Mouse (Mus musculus) heart, embryonic 13.5 days (tissue): ENCODE data around the gene Cd200r1. TPM values are rescaled to one million over a fixed set of nuclear protein-coding genes. Genes with fewer than 3 reads are reported as not detected.

ENCODE experiments used
- ATAC-seq: fragments of 200-750 bp; cut with Nextera tagmentation; 2 replicates; pipeline ENCODE4 v1.8.0; 2017; ENCODE audit warnings: moderate TSS enrichment; ENCODE audit not compliant: insufficient number of reproducible peaks, low FRiP score, low TSS enrichment; ENCODE audit errors: extremely low read depth
- H3K27ac ChIP-seq: fragments of 300-500 bp; sonication (generic); replicated peaks from 2 replicates; pipeline ENCODE4 v1.5.1; 2015; ENCODE audit warnings: moderate library complexity, mild to moderate bottlenecking, inconsistent platforms
- H3K27me3 ChIP-seq: fragments of 300-500 bp; sonication (generic); replicated peaks from 2 replicates; pipeline ENCODE4 v1.6.1; 2015; ENCODE audit warnings: mild to moderate bottlenecking, inconsistent platforms
- H3K36me3 ChIP-seq: fragments of 300-500 bp; sonication (generic); 2 replicates; pipeline ENCODE4 v1.6.1; 2015; ENCODE audit warnings: mild to moderate bottlenecking, inconsistent platforms
- H3K4me1 ChIP-seq: fragments of 300-500 bp; sonication (generic); 2 replicates; pipeline ENCODE4 v1.6.1; 2015; ENCODE audit warnings: inconsistent platforms
- H3K4me2 ChIP-seq: fragments of 300-500 bp; sonication (generic); 2 replicates; pipeline ENCODE4 v1.6.1; 2015; ENCODE audit warnings: inconsistent platforms, mild to moderate bottlenecking, moderate library complexity
- H3K4me3 ChIP-seq: fragments of 300-500 bp; sonication (generic); 2 replicates; pipeline ENCODE4 v1.5.1; 2015; ENCODE audit warnings: moderate library complexity, mild to moderate bottlenecking, inconsistent platforms
- H3K9ac ChIP-seq: fragments of 300-500 bp; sonication (generic); 2 replicates; pipeline ENCODE4 v1.6.1; 2015; ENCODE audit warnings: inconsistent platforms, mild to moderate bottlenecking, moderate library complexity
- H3K9me3 ChIP-seq: fragments of 300-500 bp; sonication (generic); 2 replicates; pipeline ENCODE4 v1.6.1; 2016; ENCODE audit warnings: inconsistent platforms
- WGBS: fragments of 180-500 bp; shearing (Covaris S2); methylation state at CpG from one replicate; pipeline ENCODE4 v1.1.7; 2015; ENCODE audit warnings: mixed read lengths; 5-methylcytosine and 5-hydroxymethylcytosine counted together
- polyA plus RNA-seq: library from polyadenylated mRNA; unstranded; fragments of >200 nt; fragmentation: Nextera tagmentation; extraction: Ambion mirVana; gene quantifications from 2 replicates; pipeline ENCODE4 v1.2.1, GENCODE M21; 2015

The Cd200r1 gene
- 1.2 and 1.7 TPM in 2 replicates for polyA plus RNA-seq

- H3K27ac ChIP-seq = no peak within 1 kb of the TSS
- H3K4me2 ChIP-seq = peak within 1 kb of the TSS; percentile 48
- peak within 1 kb of the TSS; percentile 50 for H3K9ac ChIP-seq
- no peaks in the 10 kb centered on the region for H3K36me3 ChIP-seq
- WGBS = 65% methylated on average over 22 of the region's 22 CpGs
- H3K4me1 ChIP-seq = no peaks in the 10 kb centered on the region
- H3K9me3 ChIP-seq = no peaks in the 10 kb centered on the region
- peak within 1 kb of the TSS; percentile 33 for H3K4me3 ChIP-seq
- no peaks in the 10 kb centered on the region for H3K27me3 ChIP-seq
- no peak for ATAC-seq
Observed at GRCm38 (mm10) chr16:44765555-44766319, at the start of gene Cd200r1. Gene Cd200r1, plus strand, starts transcription at chr16:44765736.

- H3K4me1 ChIP-seq = 0 out of 2 replicates have a peak, but pooled peaks cover 7% of the 10 kb centered on the region
- ATAC-seq = no peak
- H3K4me2 ChIP-seq = 0 out of 2 replicates have a peak overlapping the region, but pooled peaks have one; percentile 7
- no peaks in the 10 kb centered on the region for H3K27me3 ChIP-seq
- H3K4me3 ChIP-seq = no peak overlapping the region
- 47% methylated on average over 10 of the region's 10 CpGs for whole genome bisulfite sequencing
- peaks cover 15% of the 10 kb centered on the region for H3K36me3 ChIP-seq
- H3K9me3 ChIP-seq = no peaks in the 10 kb centered on the region
- H3K27ac ChIP-seq = no peak overlapping the region
- no peak overlapping the region for H3K9ac ChIP-seq
Observed at GRCm38 (mm10) chr16:44716305-44717140, 49.0 kb upstream of the Cd200r1 start.

DNA sequence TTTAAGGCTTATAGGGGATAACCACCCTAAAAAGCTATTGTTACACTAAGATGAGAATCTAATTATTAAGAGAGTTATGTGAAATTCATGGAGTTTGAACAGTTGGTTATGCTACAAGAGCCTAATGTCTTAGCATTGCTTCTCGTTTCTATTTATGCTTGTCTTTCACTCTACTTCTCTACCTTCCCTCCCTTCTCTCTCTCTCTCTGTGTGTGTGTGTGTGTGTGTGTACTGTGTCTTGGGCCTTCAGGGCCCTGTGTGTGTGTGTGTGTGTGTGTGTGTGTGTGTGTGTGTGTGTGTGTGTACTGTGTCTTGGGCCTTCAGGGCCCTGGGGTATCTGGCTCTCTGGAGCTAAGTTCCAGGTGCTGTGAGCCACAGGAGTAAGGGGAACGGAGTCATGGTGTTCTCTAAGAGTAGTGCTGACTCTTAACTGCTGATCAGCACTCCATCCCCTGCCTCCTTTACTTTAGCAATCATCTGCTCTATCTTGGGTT, 48.3 kb upstream of the Cd200r1 start:
- Histone ChIP-seq H3K4me1 (0 out of 2 replicates have a peak, but pooled peaks cover 7% of the 10 kb centered on the region), H3K36me3 (peaks cover 15% of the 10 kb centered on the region), H3K27me3 (no peaks in the 10 kb centered on the region), H3K9me3 (no peaks in the 10 kb centered on the region), H3K4me2 (no peak overlapping the region), H3K27ac (no peak overlapping the region), H3K9ac (no peak overlapping the region), H3K4me3 (no peak overlapping the region)
- ATAC-seq = no peak
- WGBS = 82% methylated on average over 2 of the region's 2 CpGs

DNA sequence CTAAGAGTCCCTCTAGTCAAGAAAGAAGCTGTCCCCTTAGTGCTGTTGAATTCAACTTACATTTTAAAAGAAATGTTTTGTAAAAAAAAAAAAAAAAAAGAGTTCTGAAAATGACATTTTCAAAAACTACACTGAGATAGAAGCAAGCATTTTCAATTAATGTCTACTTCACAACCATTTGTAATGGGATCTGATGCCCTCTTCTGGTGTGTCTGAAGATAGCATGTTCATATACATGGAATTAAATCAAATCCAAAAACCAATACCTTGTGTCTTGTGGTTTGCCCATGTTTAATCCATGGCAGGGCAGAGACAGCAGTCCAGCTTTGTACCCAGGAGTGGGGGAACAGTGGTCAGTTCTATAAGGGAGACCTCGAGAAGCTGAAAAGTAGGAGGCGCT, 47.7 kb upstream of the Cd200r1 start:
- no peaks in the 10 kb centered on the region for H3K9me3 ChIP-seq
- H3K36me3 ChIP-seq = peaks cover 15% of the 10 kb centered on the region
- H3K4me1 ChIP-seq = peaks cover 13% of the 10 kb centered on the region
- H3K4me3 ChIP-seq = no peak overlapping the region
- H3K4me2 ChIP-seq = no peak overlapping the region
- no peak overlapping the region for H3K9ac ChIP-seq
- WGBS = 77% methylated on average over 2 of the region's 2 CpGs
- ATAC-seq = no peak
- no peaks in the 10 kb centered on the region for H3K27me3 ChIP-seq
- no peak overlapping the region for H3K27ac ChIP-seq

DNA sequence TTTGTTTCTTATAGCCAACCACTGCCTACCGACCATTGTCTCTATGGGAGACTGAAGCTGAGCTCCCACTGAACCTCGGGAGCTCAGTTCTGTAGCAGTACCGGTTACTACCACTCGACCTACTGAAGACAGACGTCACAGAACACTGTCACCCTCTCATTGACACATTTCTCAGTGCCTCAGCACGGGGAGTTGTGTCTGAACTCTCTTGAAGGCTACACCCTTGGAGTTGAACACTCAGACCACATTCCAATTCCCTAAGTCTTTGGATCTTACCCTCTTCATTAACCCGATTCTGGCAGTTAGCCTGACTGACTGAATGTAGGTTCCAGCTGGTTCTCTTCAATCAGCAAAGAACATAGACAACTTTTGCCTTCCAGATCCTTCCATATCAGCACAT, 46.2 kb upstream of the Cd200r1 start:
- Histone ChIP-seq H3K27ac (no peak overlapping the region), H3K4me1 (peaks cover 23% of the 10 kb centered on the region), H3K27me3 (no peaks in the 10 kb centered on the region), H3K4me2 (no peak overlapping the region), H3K36me3 (peaks cover 15% of the 10 kb centered on the region), H3K9me3 (no peaks in the 10 kb centered on the region), H3K9ac (no peak overlapping the region), H3K4me3 (no peak overlapping the region)
- no peak for ATAC-seq
- WGBS = 53% methylated on average over 7 of the region's 7 CpGs

DNA sequence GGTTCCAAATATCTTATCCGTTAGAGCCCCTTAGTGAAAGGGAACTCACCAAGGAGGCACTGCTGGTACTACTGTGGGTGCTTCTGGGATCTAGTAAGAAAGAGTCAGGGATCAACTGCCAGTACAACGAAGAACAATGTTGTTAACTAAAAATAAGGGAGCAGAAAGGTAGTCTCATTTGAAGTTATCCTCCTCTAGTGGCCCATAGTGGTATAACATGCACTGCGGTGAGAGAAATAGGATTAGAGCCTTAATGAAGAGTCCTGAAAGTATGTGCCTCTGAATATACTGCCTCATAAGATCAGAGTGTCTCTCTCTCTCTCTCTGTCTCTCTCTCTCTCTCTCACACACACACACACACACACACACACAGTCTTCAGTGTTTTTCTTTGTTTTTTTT, 45.0 kb upstream of the Cd200r1 start:
- Histone ChIP-seq H3K4me1 (peaks cover 29% of the 10 kb centered on the region), H3K4me3 (no peak overlapping the region), H3K9me3 (no peaks in the 10 kb centered on the region), H3K9ac (no peak overlapping the region), H3K4me2 (no peak overlapping the region), H3K36me3 (peaks cover 15% of the 10 kb centered on the region), H3K27ac (no peak overlapping the region), H3K27me3 (no peaks in the 10 kb centered on the region)
- ATAC-seq = no peak
- WGBS = 74% methylated on average over 3 of the region's 3 CpGs

- 50% methylated on average over 2 of the region's 2 CpGs for WGBS
- no peak for ATAC-seq
- Histone ChIP-seq H3K36me3 (peaks cover 22% of the 10 kb centered on the region), H3K9ac (no peak overlapping the region), H3K27me3 (no peaks in the 10 kb centered on the region), H3K4me1 (peaks cover 32% of the 10 kb centered on the region), H3K9me3 (no peaks in the 10 kb centered on the region), H3K4me2 (peak overlapping the region; percentile 16; the same call in 1 of the 2 replicates), H3K27ac (peak overlapping the region; percentile 34), H3K4me3 (no peak overlapping the region)
Observed at GRCm38 (mm10) chr16:44722666-44723065, 42.9 kb upstream of the Cd200r1 start.

DNA sequence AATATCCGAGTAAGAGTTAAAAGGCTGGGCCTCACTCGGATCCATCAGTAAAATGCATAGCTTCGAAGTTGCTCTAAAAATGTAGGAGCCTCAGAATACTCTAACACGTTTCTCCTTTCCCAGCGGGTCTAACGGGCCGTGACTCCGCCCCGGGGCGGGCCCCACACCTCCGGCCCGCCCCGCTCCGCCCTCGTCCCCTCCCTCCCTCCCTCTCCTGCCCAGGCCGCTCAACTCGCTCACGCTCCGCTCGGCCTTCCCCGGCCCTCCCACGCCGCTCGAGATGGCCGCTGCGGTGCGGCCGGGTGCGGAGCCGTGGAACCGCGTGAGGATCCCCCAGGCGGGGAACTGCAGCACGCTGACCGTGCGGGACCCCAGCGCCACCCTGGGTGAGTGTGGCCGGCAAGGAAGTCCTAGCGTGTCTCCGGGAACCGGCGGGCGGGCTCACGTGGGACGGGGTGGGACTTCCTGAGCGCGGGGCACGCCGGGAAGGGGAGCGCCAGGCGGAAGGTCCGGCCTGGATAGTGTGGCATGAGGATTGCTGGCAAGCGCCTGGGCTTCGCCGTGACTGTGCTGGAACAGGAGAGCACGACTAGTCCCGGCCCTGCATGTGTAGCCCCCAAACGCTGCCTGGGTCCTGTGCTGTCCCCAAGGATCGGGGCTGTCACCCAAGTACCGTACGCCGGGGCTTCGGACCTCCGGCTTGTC, 41.3 kb upstream of the Cd200r1 start, which contains the start of gene Nepro:
Gene Nepro, plus strand, starts transcription at position 219 of the 705 bp plus-strand sequence.
- Histone ChIP-seq H3K36me3 (peaks cover 34% of the 10 kb centered on the region), H3K4me3 (peak within 1 kb of the TSS; percentile 84), H3K27ac (peak within 1 kb of the TSS; percentile 94), H3K9me3 (no peaks in the 10 kb centered on the region), H3K9ac (peak within 1 kb of the TSS; percentile 94), H3K4me1 (peaks cover 32% of the 10 kb centered on the region), H3K27me3 (no peaks in the 10 kb centered on the region), H3K4me2 (peak within 1 kb of the TSS; percentile 90)
- under 1% methylated on average over 64 of the region's 64 CpGs for WGBS
- ATAC-seq = peak; percentile 94

- WGBS = under 1% methylated on average over 14 of the region's 14 CpGs
- Histone ChIP-seq H3K4me2 (peak overlapping the region; percentile 90), H3K4me3 (peak overlapping the region; percentile 84), H3K27ac (peak overlapping the region; percentile 94), H3K36me3 (peaks cover 34% of the 10 kb centered on the region), H3K4me1 (peaks cover 32% of the 10 kb centered on the region), H3K27me3 (no peaks in the 10 kb centered on the region), H3K9ac (peak overlapping the region; percentile 94), H3K9me3 (no peaks in the 10 kb centered on the region)
- ATAC-seq = no peak; the same call in 1 of the 2 replicates
Observed at GRCm38 (mm10) chr16:44724847-44725246, 40.7 kb upstream of the Cd200r1 start.

GRCm38 (mm10) chr16:44725286-44726223, 40.0 kb upstream of the Cd200r1 start:
- Histone ChIP-seq H3K4me3 (peak overlapping the region; percentile 84), H3K27me3 (no peaks in the 10 kb centered on the region), H3K9me3 (no peaks in the 10 kb centered on the region), H3K4me2 (peak overlapping the region; percentile 90), H3K4me1 (peaks cover 32% of the 10 kb centered on the region), H3K9ac (peak overlapping the region; percentile 94), H3K36me3 (peaks cover 33% of the 10 kb centered on the region), H3K27ac (peak overlapping the region; percentile 94)
- ATAC-seq = no peak
- WGBS = 42% methylated on average over 14 of the region's 14 CpGs
